Mouse (Mus musculus) E14TG2a.4 (cell line): Measurements from ENCODE around the gene Ubiad1.

ENCODE experiments used
- H3K27me3 ChIP-seq: 2 replicates; pipeline ENCODE4 v1.6.1; 2014; ENCODE audit warnings: low read length, control low read depth; ENCODE audit not compliant: insufficient read depth
- H3K36me3 ChIP-seq: 2 replicates; pipeline ENCODE4 v1.6.1; 2014; ENCODE audit warnings: low read length, control low read depth; ENCODE audit not compliant: insufficient read depth
- H3K4me1 ChIP-seq: replicated peaks from 2 replicates; pipeline ENCODE4 v1.6.1; 2014; ENCODE audit warnings: low read depth, low read length, control low read depth
- H3K4me3 ChIP-seq: replicated peaks from 2 replicates; pipeline ENCODE4 v1.5.1; 2014; ENCODE audit warnings: mild to moderate bottlenecking, low read length
- H3K9me3 ChIP-seq: 2 replicates; pipeline ENCODE4 v1.6.1; 2014; ENCODE audit warnings: low read length, control low read depth
- CTCF ChIP-seq: conservative IDR thresholded peaks from 2 replicates; pipeline ENCODE4 v1.5.1; 2014; ENCODE audit warnings: low read length
- NANOG ChIP-seq: IDR thresholded peaks from 2 replicates; pipeline ENCODE4 v1.6.1; 2014; ENCODE audit warnings: borderline replicate concordance, low read length, mixed read lengths
- POU5F1 ChIP-seq: IDR thresholded peaks from 2 replicates; pipeline ENCODE4 v1.6.1; 2014; ENCODE audit warnings: low read length, borderline replicate concordance

The Ubiad1 gene

DNA sequence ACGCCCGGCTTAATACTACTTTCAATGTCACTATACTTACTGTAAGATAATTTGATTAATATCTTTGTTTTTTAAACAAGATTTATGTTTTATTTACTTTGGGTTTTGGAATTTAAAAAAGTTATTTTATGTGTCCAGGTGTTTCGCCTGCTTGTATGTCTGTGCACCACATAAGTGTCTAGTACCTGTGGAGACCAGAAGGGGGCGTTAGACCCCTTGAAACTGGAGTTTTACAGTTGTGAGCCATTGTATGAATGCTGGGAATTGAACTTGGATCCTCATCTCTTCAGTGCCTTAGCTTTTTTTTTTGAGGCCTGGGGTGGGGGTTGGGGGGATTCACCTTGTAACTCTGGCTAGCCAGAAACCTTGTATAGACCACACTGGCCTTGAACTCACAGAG, 17.2 kb upstream of the Ubiad1 start:
- H3K9me3 ChIP-seq: no peaks in the 10 kb centered on the region

DNA sequence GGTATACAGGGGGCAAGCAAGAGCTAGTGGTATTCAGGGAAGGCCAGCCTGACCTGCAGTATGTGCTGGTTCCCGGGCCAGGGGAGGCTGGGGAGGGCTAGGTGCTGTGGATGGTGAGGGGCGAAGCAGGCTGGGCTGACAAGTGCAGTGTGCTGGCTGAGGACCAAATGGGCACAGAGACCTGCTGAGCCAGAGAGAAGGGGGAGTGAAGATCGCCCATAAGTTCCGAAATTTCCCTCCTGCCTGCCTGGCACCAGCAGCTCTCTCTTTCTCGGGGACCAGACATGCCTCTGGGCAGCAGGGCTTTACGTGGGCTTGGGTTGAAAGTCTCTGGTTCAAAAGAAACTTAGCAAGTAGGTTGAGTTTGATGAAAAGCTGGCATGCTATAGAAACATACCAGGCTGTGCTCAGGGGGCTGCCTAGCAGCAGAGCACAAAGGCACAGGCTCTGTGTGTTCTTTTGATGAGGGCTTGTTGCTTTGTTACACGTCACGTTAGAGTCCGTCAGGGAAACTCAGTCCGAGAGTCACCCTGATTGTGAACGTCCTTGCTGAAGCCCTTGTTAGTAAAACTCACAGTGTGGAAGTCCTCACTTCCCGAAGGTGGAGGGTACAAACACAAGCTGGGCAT, 16.2 kb upstream of the Ubiad1 start:
- Histone ChIP-seq H3K27me3 (no peaks in the 10 kb centered on the region), H3K36me3 (peaks cover 92% of the 10 kb centered on the region), H3K9me3 (no peaks in the 10 kb centered on the region), H3K4me3 (no peak overlapping the region), H3K4me1 (peaks cover 24% of the 10 kb centered on the region)
- TF ChIP-seq CTCF (no peak), POU5F1 (no peak), NANOG (no peak)

More for the DNA sequence above, 17.2 kb upstream of the Ubiad1 start:
- Histone ChIP-seq H3K27me3 (no peaks in the 10 kb centered on the region), H3K36me3 (peaks cover 92% of the 10 kb centered on the region), H3K4me1 (peaks cover 27% of the 10 kb centered on the region), H3K4me3 (no peak overlapping the region)
- TF ChIP-seq CTCF (peak; percentile 58), POU5F1 (no peak)

DNA sequence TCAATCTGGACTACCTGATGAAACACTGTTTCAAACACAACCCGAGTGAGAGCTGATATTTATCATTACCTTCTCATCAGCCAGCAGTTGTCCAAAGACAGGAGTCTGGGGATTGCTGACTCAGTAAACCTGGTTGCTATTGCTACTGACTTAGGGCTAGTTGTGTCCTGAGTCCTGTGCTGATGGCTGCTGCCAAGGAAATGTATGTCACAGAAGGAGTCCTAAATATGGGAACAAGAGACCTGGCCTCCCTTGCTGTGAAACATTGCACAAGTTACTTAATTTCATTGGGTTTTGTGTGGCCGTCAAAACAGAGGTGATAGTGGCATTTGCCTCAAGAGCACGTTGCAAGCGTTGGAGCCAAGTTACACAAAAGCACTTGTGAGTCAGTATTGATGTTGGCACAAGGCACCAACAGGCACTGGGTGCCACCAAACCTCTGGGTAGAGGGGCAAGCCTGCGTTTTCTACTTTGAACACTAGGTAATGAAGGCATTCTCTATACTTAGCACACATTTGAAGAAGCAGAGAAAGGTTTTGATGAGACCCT, 11.0 kb upstream of the Ubiad1 start:
- Histone ChIP-seq H3K36me3 (peaks cover 95% of the 10 kb centered on the region), H3K4me3 (no peak overlapping the region), H3K9me3 (no peaks in the 10 kb centered on the region), H3K27me3 (no peaks in the 10 kb centered on the region), H3K4me1 (peaks cover 11% of the 10 kb centered on the region)
- TF ChIP-seq CTCF: no peak
- no peak for TF ChIP-seq NANOG
- TF ChIP-seq POU5F1: no peak

DNA sequence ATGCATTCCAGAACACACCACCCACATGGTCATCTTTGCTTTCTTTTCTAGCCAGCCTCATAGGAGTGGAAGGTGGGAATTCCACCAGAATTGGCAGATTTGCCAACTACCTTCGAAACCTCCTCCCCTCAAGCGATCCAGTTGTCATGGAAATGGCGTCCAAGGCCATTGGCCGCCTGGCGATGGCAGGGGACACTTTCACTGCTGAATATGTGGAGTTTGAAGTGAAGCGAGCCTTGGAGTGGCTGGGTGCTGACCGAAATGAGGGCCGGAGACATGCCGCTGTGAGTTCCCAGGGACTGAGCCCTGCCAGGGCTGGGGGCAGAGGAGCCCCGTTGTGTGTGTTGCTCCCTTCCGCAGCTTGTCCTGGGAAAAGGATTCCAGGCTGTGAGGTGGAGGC, 9.1 kb upstream of the Ubiad1 start:
- Histone ChIP-seq H3K36me3 (peaks cover 85% of the 10 kb centered on the region), H3K27me3 (no peaks in the 10 kb centered on the region), H3K4me3 (no peak overlapping the region), H3K4me1 (peaks cover 22% of the 10 kb centered on the region), H3K9me3 (no peaks in the 10 kb centered on the region)
- no peak for TF ChIP-seq POU5F1
- no peak for TF ChIP-seq NANOG
- no peak for TF ChIP-seq CTCF

- no peaks in the 10 kb centered on the region for H3K9me3 ChIP-seq
- peak overlapping the region; percentile 97 for H3K4me3 ChIP-seq
- H3K36me3 ChIP-seq: peaks cover 37% of the 10 kb centered on the region
- TF ChIP-seq NANOG (no peak), POU5F1 (no peak), CTCF (no peak)
- no peaks in the 10 kb centered on the region for H3K27me3 ChIP-seq
- H3K4me1 ChIP-seq: peaks cover 32% of the 10 kb centered on the region
Measured at GRCm38 (mm10) chr4:148448853-148449245, 4.3 kb upstream of the Ubiad1 start.

DNA sequence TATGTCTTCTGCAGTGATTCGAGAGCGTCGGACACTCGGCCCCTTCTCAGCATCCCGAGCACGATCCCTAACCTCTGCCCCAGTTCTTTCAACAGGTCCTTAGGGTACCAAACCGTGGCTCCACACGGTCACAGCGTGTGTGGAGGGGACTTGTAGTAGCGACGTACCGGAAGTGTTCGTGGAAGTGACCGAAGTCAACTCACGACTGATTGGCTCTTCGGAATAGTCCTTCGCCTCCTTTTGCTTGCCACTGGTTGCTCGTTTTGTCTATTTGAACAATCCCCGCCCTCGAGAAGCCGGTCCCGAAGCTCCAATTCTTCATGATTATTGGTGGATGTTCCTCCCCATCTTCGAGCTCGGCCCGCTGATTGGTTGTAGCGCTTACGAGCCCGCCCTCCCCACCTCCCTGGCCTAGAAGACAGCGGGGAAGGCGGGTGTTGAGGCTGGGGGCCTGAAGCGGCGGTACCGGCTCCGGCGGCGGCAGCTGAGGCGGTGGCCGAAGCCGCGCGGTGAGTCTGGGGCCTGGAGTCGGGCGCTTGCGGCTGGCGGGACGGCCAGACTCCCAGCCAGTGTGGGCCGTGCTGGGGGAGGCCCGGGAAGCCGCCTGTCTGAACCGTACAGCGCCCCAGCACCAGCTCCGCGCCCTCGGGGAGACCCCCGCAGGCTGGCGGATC, 3.7 kb upstream of the Ubiad1 start, which contains the start of gene Mtor:
Gene Mtor, plus strand, starts transcription at position 433 of the 674 bp plus-strand sequence.
- Histone ChIP-seq H3K9me3 (no peaks in the 10 kb centered on the region), H3K4me1 (peaks cover 37% of the 10 kb centered on the region), H3K4me3 (peak within 1 kb of the TSS; percentile 97), H3K27me3 (no peaks in the 10 kb centered on the region), H3K36me3 (peaks cover 31% of the 10 kb centered on the region)
- TF ChIP-seq NANOG (no peak), POU5F1 (no peak), CTCF (no peak)

- Histone ChIP-seq H3K36me3 (peaks cover 50% of the 10 kb centered on the region), H3K4me1 (peaks cover 41% of the 10 kb centered on the region), H3K27me3 (no peaks in the 10 kb centered on the region), H3K9me3 (no peaks in the 10 kb centered on the region), H3K4me3 (no peak overlapping the region)
- TF ChIP-seq CTCF: no peak
- no peak for TF ChIP-seq POU5F1
Measured at GRCm38 (mm10) chr4:148442598-148442997, 2.0 kb downstream of the Ubiad1 start.

DNA sequence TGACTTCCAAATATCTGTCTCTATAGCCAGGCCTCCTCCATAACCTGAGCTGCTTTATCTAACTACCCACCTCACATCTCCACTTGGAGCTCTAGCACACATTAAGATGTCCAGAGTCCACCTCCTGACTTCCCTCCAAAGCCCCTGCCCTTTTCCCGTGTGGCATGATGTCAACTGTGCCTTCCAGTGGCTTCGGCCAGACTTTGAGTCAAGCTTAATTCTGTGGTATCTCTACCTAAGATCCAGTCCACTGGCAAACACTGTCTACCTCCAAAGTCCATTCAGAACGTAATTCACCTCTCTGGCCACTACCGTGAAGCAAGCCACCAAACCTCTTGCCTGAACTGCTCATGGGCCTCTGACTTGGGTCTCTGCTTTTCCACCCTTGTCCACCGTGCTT, 2.6 kb downstream of the Ubiad1 start:
- Histone ChIP-seq H3K27me3 (no peaks in the 10 kb centered on the region), H3K9me3 (no peaks in the 10 kb centered on the region), H3K4me3 (no peak overlapping the region), H3K36me3 (peaks cover 54% of the 10 kb centered on the region), H3K4me1 (peaks cover 42% of the 10 kb centered on the region)
- TF ChIP-seq CTCF (no peak), NANOG (no peak), POU5F1 (no peak)
